Mouse (Mus musculus) cerebellum, adult 11 months (tissue): ENCODE results near the gene Atg16l1.
"Not testable (repeated sequence)": the region's sequence is repeated elsewhere in the genome, so short reads cannot be mapped to it uniquely, and the experiment has no call there.

Experiments used
- DNase-seq: peaks from one replicate; pipeline ENCODE4 v3.0.0; 2022

The Atg16l1 gene

DNA sequence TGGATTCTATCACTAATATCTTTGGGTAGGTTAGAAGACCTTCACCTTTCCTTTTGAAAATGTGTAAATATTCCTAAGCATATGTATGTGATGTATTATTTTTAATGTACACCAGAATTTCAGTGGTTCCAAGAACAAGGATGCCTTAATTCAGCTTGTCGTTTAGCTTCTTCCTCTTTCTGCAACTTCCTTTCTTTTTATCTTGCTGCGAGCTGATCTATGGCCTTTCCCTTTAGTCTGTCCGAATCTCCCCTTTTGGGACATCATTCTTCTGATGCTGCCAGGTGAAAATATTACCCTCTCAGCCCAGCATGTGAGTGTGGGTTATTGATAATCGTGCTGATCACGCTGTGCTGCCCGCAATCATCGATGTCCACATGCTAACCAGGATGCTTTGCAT lies 19.2 kb downstream of the Atg16l1 start:
- DNase-seq = no peak

DNA sequence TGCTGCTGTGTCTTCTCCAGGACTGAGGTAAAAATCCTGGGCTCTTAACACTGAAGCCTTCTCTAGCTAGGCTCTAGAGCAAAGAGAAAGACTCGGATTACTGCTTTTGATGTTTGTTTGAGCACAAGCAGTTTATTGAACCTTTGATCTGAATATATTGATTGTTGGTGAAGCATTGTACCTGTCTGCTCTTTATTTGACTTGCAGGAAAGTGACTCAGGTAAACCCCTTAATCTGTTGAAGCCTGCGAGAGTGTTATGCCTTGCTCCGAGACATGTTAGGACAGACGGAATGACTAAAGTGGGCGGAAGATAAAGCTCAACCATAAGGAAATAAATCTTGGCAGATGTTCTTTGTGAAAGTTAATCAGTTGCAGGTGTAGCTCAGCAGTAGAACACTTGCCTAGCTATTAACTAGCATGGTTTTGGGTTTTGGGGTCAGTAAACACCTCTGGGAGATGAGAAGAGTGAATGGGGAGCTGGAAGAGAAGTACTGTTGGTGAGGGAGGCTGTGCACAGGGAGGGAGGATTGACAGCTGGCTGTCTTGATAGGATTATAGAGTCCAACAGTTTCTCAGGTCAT lies 23.6 kb downstream of the Atg16l1 start:
- DNase-seq = no peak

DNA sequence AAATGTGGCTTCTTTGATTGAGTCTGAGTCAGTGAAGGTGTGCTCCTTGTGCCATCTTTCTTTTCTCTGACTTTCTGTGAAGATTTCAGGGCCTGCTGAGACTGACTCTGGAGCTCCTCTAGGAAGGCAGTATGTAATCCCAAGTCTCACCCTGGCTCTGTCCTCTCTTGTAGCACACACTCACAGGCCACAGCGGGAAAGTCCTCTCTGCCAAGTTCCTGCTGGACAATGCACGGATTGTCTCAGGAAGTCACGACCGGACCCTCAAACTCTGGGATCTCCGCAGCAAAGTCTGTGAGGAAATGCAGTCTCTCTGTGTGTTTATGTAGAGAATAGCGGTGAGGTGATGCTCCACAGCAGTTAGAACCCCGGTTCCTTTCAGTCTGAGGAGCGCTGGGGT lies 30.0 kb downstream of the Atg16l1 start:
- DNase-seq = no peak

DNA sequence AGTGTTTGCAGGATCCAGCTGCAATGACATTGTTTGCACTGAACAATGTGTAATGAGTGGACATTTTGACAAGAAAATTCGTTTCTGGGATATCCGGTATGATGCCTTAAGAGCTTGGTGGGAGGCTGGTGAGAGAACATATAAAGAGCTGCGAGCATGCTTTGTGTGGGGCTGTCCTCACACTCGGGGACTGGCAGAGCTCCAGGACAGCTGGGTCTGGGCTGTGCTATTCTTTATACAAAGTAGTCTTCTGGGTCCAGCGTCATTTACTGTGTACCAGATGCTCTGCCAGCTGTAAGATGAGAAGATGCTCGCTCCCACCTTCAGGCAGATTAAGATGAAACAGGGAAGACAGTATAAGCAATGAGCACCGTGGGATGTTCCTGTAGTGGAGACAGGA lies 30.6 kb downstream of the Atg16l1 start:
- no peak for DNase-seq

DNA sequence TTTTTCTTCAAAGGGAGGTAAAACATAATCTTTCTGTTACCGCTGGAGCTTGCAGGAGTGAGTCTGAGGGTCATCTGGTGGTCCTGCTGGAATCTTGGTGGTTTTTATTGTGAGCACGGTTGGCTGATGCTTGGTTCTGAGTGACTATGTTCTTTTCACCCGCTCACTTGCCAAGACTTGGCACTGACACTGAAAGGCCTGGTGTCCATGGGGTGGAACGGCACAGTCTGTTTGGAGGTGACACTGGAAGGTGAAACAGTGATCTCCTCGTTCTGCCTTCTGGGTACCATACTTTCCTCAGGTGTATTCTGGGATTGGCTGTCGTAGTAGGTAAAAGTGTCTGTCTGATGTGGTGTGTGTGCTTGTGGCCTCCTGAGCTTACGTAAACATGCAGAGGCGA lies 34.0 kb downstream of the Atg16l1 start:
- no peak for DNase-seq

DNA sequence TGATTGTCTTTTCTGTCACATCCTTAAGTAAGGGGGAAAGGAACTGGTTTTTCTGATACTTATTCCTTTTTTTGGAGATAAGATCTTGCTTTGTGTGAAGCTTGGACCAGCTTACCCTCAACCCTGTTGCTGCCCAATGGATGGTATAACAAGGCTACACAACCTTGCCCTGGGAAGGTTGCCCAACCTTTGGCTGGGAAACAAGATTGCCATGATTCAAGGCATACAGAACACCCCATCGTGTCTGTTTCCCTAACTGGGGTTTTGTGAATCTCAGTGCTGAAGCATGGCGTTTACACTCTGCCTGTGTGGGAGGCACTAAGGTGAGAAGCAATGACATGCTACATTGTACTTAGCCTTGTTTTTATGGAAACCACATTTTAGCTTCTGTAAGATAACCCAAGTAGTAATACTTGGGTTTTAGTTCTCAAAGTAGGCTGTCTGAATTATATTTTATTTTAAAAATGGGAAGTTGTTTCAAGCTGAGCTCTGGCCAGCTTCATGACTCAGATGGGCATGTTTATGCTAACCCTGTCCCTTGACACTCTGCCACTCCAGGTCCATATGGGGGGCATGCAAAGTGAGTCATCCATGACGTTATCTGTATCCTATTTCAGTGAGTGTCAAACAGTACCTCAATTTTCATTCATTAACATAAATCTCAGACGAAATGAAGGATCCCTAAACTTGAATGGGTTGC lies 36.9 kb downstream of the Atg16l1 start:
- no peak for DNase-seq

DNA sequence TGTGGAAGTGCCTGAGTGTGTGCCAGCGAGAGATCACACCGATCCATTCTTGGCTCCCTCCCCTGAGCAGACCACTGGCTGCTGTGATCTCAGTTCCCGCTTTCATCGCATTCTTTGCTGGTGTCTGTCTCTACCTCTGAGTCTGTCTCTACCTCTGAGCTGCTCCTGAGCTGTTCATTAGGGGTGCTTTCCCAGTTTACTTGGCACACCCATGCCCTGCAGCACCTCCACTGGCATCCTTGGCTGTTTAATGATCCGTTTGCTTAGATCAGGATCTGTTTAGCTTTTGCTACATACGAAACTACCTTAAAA lies 37.4 kb downstream of the Atg16l1 start:
- no peak for DNase-seq

DNA sequence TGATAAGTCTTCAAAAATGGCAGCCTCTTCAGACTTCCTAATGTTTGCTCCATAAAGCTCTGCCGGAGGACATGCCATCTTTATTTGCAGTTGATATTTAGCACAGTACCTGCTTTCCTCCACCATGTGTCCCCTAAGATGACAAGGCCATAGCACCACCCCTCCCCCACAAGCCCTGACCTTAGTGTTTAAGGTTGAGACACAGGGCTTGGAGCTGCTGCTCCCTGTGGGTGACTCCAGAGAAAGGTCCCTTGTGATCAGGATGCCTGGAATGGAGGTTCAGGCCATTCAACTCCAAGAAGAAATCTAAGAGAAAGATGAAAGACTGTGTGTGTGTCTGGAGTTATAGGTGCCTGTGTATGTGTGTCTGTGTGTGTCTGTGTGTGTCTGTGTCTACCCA lies 42.0 kb downstream of the Atg16l1 start:
- no peak for DNase-seq

DNA sequence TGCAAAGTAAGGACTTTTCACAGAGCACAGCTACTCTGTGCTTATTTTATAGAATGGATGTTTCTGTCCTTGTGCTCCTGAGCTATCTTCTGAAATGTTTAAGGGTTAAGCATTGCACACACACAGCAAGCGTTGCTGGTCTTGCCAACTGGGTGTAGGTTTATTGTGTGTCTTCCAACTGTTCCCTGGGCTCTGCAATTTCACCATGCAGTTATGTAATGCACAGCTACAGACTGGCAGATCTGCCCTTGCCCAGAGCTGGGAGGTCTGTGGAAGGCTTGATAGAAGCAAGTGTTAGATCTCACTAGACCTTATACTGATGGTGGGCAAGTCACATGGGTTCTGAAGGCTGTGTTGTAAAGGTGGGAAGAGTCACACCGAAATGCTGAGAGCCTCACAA lies 42.6 kb downstream of the Atg16l1 start:
- DNase-seq = no peak

DNA sequence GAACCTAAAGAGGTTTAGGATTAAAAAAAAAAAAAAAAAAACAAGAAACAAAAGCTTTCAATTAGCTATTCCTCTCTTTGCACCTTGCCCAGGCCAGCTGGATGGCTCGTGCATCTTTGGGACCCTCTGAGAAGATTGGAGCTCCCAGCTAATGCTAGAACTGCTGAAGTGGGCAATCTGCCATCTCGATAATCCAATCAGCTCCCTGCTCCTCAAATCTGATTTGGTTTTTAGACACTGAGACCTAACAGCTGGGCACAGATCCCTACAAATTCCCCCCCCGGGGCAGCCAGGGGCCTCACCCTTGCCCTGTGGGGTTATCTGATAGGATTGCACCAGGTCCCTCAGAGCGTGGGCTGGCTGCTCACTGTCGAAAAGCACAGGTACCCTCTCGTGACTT lies 47.9 kb downstream of the Atg16l1 start, which contains the start of gene Sag:
Gene Sag, plus strand, starts transcription at position 105 of the 400 bp plus-strand sequence.
- no peak for DNase-seq

DNA sequence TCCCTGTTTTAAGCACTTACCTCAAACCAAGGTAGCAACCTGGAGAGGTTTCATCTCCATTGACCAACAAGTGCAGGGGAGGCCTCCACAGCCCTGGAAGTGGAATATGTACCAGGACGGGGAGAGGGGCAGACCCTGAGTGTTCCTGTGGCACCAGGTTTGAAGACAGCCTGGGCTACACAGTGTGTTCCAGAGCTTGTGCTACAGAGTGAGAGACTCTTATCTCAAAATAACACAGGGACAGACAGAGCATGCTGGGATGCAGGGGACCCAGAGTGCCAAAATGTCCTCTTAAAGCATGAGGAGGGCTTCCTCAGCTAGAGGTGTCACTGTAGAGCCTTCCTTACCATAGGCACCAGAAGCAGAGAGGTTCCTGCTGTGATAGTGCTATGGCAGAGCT lies 52.1 kb downstream of the Atg16l1 start:
- no peak for DNase-seq

DNA sequence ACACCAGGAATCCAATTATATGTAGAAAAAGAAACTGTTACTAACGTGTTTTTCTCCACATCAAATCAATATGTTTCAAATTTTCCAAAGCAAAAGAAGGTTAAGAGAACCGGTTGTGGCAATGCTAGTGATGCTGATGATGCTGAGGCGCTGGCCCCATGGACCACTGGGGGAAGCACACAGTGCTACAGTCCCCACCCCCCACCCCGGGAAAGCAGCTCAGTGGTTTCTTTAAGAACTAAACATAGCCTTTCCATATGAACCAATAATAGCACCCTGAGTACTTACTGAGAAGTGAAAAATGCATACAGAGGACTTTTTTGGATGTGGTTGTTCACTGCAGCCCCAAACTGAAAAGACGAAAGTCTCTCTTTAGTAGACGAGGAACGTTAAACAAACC lies 55.7 kb downstream of the Atg16l1 start:
- no peak for DNase-seq

DNA sequence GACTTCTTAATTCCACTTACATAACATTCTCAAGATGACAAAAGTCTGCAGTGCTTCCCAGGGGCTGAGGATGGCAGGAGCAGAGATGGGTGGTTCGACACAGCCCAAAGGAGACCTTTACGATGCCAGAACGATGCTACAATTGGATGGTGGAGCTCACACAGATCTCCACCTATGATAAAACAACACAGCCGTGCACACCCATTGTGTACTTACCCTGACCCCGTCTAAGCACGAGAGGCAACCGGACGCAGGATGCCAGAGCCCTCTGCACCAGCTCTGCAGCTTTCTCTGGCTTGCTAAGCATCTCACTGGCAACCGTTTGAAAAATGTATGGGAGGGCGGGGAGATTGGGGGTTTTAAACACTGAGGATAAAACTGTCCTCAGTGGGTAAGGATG lies 56.4 kb downstream of the Atg16l1 start:
- no peak for DNase-seq

DNA sequence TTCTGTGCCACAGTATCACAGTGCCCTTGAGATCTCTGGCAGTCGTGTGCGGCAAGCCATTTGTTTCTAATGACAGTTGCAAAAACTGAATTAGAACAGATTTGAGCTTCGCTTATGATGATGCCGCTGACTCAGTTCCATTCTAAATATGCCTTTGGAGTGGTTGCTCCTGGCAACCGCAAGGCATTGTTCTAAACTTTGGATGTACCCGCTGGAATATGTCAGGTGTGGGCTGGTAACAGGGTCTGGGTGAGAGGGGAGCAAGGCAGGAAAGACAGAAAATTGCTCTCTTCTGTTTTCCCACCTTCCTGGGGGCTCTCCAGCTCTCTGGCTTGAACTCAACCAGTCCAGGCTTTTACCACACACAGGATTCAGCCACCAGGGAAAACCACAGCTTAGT lies 57.5 kb downstream of the Atg16l1 start:
- no peak for DNase-seq

DNA sequence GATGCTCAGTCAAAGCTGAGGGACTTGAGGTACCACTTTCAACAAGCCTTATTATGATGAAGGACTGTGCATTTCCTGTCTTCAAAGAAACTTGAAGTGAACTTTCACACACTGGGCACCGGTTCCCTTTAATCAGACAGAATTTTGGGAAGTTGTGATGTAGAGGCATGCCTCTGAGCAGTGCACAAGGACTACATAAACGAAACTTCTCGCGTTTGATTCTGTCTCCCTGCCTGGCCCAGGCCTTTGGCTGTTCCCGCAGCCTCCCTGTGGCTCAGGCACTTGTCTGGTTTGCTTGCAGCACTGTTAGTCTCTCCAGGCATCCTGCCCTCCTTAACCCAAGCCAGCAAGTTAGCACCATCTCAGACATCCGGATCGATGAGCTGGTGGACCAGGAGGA lies 58.0 kb downstream of the Atg16l1 start:
- peak; percentile 20 for DNase-seq

DNA sequence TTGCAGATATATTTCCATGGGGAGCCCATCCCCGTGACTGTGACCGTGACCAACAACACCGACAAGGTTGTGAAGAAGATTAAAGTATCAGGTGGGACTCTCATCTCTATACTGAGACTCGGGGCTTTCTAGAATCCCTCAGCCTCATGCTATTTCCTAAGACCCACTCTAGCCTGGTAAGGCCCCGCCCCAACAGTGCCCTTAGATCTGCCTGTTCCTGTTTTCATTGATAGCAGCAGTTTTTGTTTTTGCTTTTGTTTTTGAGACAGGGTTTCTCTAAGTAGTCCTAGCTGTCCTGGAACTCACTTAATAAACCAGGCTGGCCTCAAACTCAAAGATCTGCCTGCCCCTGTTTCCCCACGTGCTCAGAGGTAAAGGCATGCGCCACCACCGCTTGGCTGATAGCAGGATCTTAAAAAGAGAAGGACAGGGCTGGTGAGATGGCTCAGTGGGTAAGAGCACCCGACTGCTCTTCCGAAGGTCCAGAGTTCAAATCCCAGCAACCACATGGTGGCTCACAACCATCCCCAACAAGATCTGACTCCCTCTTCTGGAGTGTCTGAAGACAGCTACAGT lies 68.8 kb downstream of the Atg16l1 start:
- no peak for DNase-seq

DNA sequence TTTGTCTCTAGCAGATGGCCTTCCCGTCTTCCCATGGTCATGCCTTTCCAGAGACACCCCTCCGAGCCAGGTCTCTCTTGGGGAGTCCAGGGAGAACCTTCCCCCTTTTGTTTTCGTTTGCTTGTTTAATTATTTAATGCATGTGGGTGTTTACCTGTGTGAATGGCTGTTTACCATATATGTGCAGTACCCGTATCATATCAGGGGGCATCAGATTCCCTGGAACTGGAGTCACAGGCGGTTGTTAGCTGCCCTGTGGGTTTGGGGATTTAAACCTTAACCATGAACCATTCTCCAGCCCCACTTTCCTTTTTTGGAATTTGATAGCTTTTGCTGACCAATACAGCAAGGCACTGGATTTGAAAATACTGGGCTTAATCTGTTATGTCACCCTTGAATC lies 69.6 kb downstream of the Atg16l1 start:
- no peak for DNase-seq

DNA sequence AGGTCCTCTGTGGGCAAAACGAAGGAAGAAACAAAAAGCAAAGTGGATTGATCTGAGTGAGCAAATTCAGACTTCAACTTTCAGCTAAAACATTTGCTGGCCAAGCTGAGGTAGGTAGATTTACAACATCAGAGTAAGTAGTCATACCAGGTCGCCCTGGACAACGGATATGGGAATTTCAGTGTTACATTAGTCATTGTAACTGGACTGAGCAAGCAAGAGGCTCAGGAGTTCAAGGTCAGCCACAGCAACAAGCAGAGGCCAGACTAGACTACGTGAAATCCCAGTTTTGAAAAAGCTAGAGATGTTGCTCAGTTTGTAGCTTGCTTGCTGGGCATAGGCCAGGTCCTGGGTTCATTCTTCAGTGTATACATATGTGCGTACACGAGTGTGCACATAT lies 70.3 kb downstream of the Atg16l1 start:
- no peak for DNase-seq

DNA sequence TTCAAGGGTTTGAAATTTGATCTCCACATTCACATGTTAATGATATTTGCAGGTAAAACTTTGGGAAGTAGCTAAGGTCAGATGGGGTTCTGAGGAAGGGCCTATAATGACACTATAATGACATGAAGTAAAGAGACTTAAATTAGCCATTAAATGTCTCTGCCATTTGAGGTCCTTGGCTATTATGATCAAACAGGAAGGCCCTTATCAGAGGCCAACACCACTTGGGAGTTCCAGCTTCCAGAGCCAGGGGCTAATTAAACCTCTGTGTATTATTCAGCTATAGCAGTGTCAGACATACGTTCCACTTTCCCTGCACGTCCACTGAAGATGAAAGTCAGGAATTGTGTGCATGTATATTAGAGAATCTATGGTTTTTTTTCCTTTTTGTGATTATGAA lies 70.8 kb downstream of the Atg16l1 start:
- DNase-seq = no peak

DNA sequence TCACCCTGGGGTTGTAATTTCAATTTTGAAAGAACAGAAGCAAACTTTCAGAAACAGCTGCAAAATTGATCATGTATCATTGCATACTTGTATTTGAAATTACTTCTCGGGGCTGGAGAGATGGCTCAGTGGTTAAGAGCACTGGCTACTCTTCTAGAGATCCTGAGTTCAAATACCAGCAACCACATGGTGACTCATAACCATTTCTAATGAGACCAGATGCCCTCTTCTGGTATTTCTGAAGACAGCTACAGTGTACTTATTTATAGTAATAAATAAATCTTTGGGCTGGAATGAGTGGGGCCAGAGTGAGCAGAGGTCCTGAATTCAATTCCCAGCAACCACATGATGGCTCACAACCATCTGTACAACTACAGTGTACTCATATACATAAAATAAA lies 71.8 kb downstream of the Atg16l1 start:
- DNase-seq = not testable (repeated sequence)

DNA sequence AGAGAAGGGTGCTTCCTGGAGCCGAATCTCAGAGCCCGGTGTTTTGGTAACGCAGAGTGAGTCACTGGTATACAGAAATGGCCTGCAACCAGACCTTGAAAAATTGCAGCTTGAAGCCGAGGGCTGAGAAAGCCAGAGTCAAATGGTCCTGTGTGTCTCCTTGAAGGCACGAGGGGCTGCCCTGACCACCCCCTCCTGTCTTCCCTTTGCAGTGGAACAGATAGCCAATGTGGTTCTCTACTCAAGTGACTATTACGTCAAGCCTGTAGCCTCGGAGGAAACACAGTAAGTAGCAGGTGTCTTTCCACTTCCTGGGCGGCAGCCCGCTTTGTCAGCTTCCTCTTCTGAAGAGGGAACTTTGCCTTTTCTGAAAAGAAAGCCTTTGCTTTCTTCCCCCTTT lies 72.5 kb downstream of the Atg16l1 start:
- no peak for DNase-seq

DNA sequence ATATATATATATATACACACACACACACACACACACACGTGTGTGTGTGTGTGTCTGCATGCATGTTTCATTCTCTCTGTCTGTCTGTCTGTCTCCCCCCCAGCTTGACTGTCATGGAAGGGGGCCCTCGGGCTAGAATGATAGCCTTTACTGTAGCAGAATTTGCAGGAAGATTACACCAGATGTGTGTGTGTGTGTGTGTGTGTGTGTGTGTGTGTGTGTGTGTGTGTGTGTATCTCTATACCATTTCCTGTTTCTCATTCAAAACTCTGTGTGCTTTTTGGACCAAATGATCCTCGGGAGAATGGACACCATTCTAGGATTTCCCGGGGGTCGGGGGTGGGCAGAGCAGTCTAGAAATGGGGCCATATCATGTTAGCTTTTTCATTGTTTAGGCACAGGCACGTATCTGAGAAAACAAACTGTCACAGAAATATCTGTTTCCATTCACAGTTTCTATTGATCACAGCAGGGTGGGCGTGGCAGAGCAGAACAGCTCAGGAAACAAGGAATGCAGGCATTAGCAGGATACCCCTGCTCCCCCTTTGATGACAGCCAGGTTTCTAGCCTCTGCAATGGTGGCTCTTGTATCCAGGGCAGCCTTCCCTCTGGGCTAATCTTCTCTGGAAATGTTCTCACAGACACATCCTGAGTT lies 73.4 kb downstream of the Atg16l1 start:
- DNase-seq = no peak

DNA sequence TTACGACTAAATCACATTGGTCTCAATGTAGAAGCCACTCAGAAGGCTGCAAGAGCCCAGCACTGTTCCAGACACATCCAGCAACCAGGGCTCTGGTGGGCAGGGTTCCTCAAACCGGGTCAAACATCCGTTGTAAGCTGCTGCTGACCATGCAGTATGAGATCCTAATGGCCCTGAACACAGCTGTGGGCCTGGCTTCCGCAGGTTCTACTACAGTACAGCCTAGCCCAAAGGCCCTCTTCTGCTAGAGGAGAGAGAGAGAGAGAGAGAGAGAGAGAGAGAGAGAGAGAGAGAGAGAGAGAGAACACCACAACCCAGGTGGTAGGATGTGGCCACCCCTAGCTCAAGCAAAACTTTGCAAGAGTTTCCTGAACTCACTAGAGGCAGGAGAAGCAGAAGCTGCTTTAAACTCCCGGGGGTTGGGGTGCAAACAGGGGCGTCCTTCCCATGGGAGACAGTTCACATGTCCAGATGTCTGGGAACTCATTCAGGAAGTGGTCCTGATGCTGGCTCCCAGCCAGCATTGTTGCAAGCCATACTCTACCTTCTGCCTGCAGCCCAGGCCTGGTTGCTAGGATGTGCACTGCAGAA lies 74.0 kb downstream of the Atg16l1 start:
- no peak for DNase-seq

DNA sequence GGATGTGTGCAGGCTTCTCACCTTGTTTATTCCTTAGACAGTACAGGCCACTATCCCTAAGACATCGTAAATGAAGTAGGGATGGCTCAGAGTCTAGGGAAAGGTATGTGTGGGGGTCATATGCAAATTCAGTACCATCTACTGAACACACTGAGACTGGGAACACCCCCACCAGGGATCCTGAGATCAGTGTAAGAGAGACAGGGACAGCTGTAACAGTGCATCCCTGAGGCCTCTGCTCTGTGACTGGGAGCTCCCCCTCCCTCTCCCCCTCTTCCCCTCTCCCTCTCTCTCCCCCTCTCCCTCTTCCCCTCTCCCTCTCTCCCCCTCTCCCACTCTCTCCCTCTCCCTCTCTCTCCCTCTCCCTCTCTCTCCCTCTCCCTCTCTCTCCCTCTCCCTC lies 80.8 kb downstream of the Atg16l1 start:
- DNase-seq = no peak
